Mouse (Mus musculus): Measurements from ENCODE around the gene Car12. TPM values are rescaled to one million over a fixed set of nuclear protein-coding genes. Genes with fewer than 3 reads are reported as not detected.

Car12 gene
- polyA plus RNA-seq, 3 experiments from 2014 or later = 2.9 to 10.2 (median 8.9) TPM

DNA sequence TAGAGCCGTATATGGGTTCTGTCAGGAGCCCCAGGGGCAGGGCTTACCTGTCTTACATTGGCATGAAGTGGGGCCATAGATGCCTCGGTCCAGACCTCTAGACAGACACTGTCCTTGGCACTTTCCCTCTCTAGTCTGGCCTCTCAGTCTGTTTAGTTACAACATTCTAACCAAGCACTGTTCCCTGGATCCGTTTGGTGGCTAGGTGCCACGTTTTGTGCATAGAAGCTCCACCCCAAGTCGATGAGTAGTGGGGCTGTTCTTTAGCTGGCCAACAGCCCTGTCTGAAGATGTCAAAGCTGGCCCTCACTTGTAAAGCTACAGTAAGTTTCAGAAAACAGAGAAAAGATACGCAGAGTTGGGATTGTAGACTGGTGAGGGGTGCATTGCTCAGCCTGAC, 2.9 kb upstream of the Car12 start:
- no peak for ATAC-seq

DNA sequence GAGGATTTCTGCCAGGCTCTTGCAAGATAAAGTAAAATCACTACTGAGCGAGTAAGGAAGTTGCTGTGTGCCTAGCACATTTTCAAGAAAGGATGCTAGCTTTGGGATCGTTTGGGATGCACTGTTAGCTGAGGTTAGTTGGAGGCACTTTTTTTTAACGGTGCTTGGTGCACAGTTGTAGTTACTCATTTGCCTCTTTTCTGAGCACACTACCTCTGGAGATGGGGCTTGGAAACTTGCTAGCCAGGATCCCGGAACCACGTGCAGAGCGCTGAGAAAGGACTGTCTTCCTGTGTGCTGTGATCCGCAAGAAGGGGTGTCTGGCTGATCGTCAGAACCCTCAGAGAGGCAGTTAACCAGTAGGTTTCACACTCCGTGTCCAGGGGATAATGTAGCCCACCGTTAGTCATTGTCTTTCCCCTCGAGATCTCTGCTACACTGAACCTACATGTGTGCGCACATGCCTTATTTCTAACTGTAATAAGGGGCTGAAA, 583 bp downstream of the Car12 start:
- peak; percentile 71 for ATAC-seq

DNA sequence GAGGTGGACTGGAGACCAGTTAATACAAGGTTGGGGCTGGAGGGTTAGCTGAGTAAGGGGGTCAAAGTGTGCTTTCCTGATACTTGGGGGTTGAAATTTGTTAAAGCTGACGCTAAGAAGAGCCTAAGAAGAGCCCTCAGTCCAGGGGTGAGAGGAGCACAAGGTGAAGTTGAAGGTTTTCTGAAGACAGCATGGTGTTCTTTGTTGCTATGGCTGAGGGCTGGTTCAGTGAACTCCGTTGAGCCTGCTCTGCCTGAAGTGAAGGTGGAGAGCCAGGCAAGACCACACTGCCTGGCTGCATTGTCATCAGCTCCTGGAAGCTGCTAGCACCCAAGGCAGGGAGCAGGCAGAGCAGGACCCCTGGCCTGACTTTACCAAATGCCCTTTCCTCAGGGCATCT, 1.9 kb downstream of the Car12 start:
- no peak for ATAC-seq

DNA sequence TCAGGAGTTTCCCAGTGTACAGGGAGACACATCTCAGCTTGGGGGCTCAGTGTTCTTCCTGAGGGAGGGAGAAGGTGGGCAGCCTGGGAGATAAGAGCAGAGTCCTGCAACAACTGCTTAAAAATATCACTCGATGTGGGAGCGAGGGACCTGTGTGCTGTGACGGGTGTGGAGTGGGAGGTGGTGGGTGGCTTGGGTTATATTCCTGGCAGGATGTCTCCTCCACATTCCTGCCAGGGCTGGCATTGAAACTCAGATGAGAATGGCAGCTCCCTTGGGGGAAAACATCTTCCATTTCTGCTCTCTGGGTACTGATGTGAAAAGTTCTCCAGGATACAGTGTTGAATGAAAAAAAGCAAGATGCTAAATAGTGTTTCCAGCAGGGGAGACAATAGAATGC, 3.0 kb downstream of the Car12 start:
- ATAC-seq = no peak

DNA sequence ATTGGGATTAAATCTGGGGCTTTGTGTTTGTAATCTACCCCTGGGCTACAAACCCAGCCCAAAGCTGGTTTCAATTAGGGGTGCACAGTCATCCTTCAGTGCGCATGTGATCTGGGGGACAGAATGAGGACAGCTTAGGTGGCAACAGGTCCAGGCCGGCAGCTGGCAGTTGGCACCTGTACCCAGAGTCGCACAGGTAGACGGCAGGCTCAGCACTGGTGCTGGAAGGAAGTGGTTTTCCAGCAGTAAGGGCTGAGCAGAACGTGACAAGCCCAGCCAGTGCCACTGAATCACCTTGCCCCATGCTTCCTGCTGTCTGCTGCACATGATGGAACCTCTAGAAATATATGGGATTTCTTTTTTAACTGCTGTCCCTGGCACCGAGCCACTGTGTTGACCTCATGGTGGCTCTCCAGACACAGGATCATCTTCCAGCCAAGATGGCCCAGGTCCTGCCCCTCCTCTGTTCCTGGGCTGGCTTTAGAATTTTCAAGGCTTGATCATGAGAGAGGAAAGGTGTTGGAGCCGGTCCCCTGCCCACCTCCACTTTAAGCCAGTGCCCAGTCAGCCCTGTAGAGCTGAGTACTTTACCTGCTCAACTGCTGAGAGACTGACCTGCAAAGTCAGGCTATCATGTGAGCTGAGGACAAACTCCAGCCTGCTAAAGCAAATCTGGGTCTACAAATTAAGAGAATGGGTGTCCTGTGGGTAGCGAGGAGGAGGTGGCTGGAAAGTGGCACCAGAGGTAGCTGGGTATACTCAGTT, 7.4 kb downstream of the Car12 start:
- ATAC-seq = no peak

DNA sequence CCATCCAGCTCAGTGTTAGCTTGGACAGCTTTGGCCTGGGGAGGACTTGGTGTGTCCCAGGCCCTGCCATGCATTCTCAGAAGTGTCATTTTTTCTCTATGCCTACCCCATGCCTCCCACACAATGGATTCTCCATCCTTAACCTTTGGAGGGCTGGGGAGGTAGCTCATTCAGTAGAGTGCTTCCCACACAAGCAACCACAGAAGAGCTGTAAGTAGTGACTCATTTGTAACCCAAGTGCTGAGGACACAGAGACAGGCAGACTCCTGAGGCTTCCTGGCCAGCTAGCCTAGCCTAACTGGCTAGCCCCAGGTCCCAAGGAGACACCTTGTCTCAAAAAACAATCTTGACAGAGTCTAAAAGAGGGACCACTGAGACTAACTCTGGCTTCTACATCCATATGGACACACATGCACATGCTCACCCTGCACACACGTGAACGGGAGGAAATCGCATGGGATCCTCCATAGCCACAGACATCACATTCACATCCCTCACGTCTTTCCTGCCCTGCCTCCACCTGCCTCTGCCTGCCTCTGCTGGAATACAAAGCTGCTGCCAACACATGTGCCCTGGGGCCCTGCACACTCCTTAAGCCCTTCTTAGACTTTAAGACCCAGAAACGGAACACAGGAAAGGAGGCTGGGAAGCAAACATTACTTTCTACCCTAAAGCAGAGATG, 8.8 kb downstream of the Car12 start:
- no peak for ATAC-seq

DNA sequence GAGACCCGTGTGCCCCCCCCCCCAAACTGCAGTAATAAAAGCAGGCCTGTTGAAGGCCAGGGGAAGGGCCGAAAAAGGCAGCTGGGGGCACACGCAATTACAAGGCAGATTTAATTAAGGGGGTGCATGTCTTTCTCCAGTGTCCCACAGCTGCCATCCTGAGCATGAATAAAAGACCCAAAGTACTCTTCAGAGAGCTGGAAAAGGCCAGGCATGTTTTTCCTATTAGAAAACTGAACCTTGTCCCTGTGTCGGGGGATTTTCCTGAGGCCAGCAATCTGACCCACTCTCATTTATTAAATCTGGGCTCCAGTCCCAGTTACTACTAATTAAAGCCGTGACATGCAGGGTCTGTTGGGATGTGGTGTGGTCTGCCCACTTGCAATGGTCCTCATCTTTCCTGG, 9.4 kb downstream of the Car12 start:
- no peak for ATAC-seq

DNA sequence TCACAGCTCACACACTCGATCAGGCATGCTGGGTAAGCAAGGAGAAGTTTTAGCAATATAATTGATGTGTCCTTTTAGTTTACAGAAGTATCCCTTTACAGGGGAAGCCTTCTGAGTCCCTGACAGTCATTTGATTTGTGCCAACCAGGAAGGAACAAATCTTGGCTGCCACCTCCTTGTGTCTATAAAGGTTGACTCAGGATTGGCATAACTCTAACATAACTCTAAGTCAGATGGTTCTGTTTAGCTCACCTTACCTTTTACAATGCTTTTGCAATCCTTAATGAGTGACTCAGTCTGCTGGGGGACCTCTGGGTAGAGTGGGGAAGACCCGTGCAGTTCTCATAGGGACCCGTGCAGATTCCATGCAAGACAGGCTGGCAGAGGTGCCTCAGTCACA, 12.1 kb downstream of the Car12 start:
- no peak for ATAC-seq

DNA sequence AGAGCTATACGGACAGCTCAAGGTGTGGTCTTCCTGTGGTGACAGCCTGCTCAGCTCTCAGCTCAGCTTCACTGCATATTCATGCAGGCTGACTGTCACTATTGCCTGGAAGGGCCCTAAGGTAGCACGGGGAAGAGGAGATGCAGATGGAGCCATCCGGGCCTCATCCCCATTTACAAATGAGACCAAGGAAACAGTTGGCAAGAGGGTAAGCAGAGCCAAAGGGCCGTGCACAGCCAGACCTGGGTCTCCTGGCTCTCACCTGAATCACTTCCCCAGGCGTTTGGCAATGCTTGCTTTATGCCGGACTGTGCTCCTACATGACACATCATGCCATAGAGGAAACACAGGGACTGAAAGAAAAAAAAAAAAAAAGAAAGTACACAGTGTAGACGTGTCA, 13.8 kb downstream of the Car12 start:
- no peak for ATAC-seq

DNA sequence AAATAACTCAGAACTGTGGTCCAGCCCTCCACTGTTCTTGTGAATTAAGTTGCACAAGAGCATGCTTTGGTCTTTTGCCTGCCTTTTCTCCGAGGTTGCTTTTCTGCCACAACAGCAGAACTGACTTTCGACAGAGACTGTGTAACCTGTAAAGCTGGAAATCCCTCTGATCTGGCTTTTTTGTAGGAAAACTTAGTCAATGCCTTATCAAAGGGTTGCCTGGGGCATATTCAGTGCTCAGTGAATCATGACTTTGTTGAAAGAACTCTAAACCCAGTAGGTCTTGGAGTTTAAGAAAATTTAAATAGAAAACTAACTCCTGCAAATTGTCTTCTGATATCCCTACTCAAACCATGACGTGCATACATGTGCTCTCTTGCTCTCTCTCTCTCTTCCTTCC, 17.1 kb downstream of the Car12 start:
- no peak for ATAC-seq

DNA sequence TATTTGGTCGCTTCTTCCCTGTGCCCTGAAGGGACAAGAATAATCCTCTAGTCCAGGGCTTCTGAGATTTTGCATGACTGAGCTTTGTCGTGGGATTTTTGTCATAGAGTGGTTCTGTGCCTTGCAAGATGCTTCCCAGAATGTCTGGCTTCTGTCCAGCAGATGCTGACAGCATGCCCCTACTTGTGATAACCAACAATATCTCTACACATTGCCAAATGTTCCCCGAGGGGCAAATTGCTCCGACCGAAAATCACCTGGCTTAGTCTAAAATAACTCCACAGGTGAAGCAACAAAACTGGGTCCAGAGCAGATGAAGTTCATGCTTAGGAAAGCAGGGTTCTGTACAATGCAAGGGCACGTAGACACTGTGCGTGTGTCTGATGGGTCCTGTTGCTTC, 17.8 kb downstream of the Car12 start:
- ATAC-seq = no peak

DNA sequence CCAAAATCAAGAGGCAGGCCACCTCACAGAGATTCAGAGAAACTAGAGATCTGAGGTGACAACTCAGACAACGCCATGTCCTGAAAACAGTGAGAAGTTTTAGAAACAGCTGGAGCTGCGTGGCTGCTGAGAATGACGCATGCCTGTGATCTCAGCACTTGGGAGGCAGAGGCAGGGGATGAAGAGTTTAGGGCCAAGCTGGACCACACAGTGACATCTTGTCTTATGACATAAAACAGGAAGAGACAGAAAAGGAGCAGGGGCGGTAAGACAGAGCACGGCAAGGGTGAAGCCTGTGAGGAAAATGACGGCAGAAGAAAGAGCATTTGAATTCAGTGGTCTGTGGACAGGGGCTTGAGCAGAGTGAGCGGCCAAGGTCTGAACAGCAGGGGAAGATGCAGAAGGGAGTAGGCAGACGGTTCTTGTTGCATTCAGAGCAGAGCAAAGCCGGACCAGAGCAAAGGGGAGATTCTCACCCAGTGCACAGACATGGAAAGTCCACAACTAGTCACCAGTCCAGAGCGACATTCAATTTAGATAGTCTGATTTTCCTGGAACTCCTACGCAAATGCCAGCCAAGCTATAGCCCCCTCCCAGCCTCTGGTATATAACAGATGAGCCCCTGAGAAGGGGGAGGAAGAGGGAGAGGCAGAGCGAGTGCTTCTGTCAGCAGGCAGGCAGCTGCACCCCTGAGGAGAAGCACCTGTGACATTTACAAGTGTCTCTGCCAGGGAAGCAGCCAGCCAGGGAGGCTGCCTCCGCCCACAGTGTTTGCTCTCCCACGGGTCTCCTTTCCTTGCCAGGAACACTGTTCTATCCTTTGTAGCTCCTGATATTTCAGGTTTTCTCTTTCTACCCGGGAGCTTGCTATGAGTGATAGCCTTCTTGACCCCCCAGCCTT, 19.6 kb downstream of the Car12 start:
- ATAC-seq = no peak

DNA sequence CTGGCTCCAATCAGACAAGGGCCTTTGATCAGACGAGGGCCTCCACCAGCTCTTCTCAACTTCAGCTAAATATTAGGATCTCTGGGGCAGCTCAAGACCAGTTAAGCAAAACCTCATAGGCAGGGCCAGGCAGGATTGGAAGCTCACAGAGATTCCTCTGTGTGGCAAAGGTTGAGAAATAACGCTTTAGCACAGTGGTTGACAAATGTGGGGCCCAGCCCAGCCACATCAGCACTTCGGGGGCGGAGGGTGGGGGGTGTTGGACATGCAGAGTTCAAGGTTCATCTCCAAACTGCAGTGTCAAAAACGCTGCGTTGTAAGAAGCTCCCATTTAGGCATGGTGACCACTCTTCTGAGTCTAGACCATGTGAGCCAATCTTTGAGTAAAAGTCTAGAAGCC, 21.1 kb downstream of the Car12 start:
- ATAC-seq = no peak

DNA sequence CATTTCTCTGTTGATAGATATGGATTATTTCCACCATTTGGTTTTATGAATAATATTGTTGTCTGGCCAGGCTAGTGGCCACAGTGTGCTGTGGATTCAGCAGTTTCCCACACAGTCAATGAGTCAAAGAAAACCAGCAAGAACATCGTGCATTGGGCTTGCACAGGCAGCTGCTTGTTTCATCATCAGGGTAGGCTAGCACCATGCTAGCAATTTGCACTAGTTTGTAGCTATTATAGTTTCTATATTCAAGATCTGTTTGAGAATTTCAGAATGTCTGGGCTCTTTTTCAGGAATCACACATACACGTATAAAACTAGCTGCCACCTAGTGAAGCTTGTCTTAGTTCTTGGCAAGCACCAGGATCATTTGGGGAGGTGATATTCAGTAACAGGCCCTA, 21.6 kb downstream of the Car12 start:
- no peak for ATAC-seq

DNA sequence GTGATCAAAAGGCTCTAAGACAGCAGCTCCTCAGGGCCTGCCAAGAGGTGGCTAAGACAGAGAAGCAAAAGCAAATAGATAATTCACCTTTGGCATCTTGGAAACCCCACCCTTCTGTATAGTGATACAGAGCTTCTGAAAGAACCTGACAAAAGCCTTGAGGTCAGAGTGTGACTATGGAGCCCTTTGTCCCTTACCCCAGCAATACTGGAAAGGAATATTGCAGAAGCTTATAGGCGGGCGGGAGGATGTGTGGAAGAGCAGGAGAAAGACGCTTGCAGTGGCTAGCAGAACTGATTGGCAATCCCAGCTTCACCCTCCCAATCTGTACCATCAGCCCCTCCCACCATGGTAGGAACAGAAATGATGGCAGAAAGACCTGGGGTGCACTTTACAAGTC, 22.5 kb downstream of the Car12 start:
- ATAC-seq = no peak

DNA sequence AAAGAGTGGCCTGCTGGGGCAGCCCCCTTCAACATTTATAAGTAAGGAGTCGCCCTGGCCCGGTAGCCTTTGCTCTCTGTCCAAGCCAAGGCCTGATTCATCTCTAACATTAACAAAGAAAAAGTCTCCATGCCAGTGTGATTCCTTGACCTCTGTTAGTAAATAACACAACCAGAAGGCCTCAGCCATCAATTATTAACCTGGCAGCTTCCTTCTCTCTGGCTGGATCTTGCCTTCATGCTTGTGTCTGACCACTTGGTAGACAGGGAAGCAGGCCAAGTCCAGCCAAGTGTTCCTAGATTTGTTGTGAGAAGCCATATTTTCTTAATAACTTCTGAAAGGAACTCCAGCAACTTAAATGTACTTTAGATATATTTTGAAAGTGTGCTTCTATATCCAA, 23.1 kb downstream of the Car12 start:
- ATAC-seq = no peak

DNA sequence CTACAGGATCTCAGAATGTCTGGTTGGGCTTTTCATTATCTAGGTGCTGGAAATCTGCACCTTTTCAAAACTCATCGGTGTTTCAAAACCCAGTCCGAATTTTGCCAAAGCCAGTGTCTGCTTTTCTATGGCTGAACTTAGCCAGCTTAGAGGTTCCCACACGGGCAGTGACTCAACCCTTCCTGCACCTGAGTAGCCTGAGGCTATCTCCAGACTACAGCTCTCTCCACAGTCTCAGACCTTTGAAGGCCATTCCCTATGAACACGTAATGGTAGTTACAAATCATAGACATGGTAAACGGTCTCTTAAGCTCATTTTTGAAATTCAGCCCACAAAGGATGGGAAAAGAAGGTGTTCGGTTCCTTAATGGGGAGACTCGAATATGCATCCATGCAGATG, 26.0 kb downstream of the Car12 start:
- no peak for ATAC-seq

DNA sequence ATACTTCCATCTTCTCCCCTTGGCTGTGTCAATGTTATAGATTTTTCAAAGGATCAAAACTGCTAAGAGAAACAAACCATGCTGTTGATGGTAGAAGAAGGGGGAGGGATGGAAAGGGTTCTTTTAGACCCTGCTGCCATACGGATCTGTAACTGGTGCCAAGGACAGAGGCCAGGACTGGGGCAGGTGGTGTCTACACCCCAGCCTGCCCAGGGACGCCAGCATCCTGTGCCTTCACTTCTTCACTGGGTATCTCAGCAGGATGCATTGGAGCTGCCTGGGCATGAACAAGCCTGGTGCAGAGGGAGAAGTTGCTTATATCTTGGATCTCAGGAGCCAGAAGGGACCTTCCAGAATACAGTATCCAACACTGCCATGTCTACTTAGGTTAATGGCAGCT, 31.0 kb downstream of the Car12 start:
- no peak for ATAC-seq

DNA sequence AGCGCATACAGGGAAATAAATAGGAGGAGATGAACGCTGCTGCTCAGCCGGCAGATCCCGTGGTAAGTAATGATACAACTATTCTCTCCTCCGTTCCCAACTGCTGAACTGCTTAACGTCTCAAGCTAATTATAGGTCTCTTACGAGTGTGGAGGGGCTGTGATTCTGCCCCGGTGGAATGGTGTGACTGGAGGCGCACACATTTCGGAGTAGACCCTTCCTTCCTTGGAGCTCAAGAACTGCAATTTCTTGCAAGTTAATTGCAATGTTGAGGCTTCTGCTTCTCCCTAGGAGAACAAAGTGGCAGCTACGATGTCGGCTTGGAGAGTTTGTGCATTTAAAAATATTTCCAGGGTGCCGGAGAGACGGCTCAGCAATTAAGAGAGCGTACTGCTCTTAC, 34.9 kb downstream of the Car12 start:
- no peak for ATAC-seq

DNA sequence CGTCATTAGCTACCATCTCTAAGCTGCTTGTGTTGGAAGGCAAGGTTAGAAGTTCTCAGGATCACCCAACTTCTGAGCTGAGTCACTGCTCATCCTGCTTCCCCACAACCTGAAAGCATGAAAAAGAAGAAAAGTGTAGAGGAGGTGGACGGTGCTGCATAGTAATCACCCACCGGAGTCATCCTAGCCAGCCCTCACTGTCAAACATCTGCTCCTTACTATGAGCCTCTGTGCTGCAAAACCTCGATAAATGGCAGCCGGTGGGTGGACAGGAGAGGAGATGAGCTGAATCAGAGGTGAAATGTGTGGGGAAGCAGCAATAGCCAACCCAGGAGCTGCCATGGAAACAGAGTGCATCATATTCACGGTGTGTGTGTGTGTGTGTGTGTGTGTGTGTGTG, 39.4 kb downstream of the Car12 start:
- no peak for ATAC-seq

DNA sequence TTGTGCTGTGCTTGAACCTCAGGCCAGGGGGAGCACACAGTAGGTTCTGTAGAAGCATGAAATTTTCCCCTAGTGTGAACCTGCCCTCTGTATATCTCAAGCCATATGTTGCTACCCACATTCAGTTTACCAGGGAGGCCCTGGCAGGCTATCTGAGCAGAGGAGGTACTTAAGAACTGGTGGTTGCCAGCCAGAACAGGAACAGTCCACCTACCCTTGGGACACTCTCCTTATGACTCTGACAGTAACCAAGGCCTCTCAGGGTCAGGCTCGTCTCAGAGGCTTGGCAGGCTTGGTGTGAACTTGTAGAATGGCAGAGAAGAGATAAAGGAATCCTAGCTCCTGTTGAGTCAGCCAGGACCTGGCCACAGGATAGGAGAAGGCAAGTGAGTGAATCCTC, 47.5 kb downstream of the Car12 start:
- ATAC-seq = no peak

DNA sequence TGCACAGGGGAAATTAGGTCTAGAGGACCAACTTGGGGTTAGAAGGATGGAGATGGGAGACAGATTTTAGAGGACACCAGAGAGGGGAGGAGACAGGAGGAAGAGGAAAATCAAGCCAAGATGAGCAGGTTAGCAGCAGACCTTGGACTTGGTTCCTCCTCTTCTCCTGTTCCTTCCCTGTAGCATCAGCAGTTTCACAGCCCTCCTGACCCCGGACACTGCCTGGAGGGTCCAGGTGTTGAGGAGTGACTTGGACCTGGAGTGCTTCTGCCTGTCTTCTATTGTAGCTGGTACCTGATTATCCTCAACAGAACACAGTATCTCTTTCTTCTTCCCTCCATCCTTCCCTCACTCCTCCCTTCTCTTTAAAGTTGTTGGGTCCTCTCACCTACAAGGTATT, 55.2 kb downstream of the Car12 start:
- no peak for ATAC-seq

DNA sequence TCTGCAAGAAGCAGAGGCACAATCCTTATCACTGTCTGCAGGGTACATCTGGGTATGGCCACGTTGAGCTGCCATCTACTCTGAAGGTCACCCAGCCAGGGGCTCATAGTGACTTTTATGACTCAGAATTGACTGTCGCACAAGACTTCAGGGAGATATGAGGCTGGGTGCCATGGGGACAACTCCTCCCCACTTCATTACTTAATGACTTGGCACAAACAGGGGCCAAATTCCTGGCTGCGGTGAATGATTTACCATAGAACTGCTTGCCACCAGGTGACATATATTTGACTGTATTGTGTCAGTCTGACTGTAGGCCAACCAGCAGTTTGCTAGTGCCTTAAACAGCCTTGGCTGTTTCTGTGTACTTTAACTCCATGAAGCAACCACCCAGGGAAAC, 55.8 kb downstream of the Car12 start:
- ATAC-seq = no peak

Measured in inflammation-experienced regulatory T-cells, adult 6 months (primary cell).